Mouse (Mus musculus) ovary, postnatal 36 days (tissue): ENCODE measurements around the gene Celf5.
A peak's percentile ranks its signal among the peaks of the same experiment; 100 is the strongest.
"Not testable (repeated sequence)": the region's sequence is repeated elsewhere in the genome, so short reads cannot be mapped to it uniquely, and the experiment has no call there.

Experiments
- DNase-seq: peaks from one replicate; pipeline ENCODE4 v3.0.0; 2022; ENCODE audit warnings: low spot score, mixed read lengths

Celf5 gene

DNA sequence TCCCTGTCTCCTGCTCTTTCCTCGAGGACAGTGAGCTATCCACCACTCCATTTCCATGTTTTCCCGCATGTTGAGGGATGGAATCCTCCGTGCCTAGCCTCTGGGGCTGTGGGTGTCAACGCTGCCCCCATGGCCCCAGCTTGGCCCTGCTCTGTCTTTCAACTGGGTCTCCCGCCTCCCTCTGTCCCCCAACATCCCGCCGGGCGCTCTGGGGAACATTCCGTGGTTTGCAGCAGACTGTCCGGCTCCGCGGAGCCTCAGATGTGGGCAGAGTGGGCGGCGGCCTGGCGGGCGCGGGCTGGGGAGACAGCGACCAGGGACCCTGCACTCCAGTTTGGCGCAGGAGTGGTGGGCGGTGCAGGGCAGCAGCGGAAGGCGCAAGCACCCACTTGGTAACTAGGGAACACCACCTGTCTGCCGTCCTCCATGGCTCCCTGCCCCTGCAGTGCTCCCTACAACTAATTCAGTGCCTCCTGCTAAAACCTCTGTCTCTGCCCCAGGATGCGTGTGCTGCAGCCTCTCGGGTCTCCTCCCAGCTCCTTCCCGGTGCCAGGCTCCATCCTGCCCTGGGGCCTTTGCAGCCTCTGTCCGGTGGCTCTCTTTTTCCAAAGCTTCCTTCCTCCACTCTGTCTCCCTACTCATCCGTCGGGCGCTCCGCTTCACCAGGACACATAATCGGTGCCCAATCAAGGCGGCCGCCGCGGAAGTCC is 30.1 kb downstream of the Celf5 start:
- DNase-seq: no peak

DNA sequence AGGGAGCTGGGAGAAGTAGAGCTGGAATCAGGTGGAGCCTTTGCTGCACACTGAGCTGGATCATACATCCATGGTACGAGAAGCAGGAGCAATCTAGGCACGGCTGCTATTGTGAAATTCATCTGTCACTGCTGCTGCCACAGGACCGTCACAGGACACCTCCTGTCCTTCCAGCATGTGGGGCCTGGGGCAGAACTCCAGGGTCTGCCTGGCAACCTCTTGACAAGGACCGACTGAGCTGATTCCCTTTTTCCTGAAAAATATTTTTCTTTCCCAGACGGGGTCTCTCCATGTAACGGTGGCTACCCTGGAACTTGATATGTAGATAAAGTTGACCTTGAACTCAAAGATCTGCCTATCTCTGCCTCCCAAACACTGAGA is 31.2 kb downstream of the Celf5 start:
- DNase-seq: no peak

DNA sequence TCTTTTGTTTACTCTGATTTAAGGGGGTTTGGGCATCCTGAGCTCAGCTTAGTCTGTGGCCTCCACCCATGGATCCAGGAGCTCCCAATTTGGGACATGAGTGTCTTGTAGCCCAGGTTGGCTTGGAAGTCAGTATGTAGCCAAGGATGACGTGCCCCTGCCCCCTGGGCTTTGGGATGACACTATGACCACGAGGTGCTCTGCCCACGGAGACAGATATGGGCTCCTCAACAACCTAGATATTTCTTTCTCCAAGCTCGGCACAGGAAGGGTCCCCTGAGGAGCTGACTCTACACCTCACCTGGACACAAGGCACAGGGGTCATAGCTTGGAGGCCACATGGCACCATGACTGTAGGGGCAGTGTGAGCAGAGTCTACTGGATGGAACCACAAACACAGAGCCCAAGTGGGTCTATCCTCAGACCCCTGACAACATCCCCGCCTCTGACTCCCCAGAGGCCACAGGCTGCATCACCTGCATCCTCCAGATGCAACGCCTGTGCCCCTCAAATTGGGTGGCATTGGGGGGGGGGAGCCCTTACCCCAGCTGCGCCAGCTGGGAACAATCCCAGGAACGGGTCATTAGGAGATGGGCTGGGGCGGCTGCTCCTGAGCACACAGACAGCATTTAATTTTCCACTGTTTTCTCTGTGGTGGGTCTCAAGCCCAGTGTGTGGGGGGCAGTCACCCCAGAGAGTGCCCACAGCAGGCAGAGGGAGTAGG is 31.7 kb downstream of the Celf5 start:
- peak; percentile 2 for DNase-seq

DNA sequence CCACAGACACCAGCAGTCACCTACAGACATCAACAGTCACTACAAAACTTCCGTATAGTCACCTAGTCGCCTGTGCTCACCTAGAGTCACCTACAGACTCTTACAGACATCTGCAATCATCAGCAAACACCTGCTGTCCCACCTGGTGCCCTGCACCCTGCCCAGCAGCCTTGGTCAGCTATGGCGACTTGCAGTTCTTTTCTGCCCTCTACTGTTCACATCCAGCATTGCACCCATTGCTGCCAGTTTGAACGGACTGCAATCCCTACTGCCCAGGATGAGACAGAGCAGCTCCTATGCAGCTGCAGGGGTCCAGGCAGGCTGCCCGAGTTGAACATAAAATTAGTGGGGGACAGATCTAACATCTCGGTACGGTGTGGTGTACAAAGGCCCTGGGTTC is 32.4 kb downstream of the Celf5 start:
- DNase-seq: peak; percentile 66

DNA sequence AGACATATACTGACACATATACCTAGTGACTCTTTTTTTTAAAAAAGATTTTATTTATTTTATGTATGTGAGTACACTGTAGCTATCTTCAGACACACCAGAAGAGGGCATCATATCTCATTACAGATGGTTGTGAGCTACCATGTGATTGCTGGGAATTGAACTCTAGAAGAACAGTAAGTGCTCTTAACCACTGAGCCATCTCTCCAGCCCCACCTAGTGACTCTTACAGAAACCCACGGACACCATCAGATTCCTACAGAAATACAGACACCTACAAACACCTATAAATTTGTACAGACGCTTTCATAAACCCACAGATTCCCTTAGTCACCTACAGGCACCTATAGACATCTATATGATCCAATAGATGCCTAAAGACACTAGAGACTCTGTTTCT is 37.0 kb downstream of the Celf5 start:
- DNase-seq: not testable (repeated sequence)

DNA sequence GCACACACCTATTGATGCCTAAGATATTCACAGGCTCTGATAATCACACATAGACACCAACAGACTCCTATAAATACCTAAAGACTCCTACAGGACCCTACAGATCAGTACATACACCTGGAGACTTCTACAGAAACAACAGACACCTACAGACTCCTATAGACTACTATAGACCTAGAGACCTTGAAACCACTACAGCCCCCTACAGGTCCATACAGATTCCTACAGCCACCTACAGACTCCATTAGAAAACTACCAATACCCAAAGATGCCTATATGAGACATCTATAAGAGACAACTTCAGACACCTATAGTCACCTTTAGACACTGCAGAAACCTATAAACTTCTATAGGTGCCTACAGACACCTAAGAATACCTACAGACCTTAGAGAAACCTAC is 41.5 kb downstream of the Celf5 start:
- DNase-seq: no peak

DNA sequence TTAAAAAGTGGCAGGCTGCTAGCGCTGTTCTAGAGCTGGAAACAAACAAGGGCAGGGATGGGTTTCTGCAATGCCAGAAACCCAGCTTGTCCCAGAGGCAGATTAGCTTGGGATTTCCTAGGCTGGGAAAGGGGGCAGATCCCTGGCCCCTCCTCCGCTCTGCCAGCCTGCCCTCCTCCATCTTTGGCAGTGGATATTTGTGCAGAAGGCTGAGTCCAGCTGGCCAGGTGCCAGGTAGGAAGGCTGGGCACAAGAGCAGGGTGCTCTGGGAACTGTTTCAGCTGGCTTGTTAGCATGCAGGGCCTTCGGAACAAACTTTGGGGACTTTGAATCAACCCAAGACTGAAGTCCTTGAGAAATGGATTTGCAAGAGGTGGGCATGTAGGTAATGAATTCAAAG is 47.1 kb downstream of the Celf5 start:
- peak; percentile 81 for DNase-seq

DNA sequence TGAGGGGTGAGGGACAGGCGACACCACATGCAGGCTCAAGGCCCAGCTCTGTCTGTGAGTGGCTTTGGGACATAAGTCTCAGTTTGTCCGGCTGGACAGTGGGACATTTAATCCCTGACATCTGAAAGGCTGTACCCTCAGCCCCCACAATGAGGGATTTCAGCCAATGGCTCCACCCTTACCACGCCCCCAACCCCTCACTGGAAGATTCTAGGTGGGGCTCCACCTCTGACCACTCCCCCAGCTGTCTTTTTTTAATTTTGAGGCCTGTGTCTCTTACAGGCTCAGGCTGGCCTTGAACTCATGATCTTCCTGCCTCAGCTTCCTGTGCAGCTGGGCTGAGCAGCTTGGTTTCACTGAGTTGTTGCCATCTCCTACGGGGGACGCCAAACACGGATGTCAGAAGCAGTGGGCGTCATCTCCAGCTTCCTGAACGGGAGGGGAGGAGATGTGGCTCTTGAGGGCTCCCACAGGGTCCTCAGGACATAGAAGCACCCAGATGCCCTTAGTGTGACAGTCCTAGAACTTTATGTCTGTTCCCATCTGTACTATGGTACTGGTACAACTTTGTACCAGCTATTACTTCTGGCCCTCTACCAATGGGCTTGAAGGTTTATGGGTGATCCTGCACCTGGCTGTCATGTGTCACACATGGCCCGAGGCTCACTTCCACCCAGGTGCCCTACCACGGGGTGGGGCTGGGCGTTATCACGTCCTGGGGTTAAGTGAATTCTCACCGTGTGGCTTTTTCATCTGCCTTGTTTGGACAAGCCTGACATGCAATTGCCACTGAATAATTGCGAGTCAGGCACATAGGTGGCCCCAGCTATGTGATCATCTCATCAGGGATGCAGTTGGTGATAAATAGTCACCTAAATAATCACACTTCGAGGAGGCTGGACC is 47.9 kb downstream of the Celf5 start:
- DNase-seq: peak; percentile 17

DNA sequence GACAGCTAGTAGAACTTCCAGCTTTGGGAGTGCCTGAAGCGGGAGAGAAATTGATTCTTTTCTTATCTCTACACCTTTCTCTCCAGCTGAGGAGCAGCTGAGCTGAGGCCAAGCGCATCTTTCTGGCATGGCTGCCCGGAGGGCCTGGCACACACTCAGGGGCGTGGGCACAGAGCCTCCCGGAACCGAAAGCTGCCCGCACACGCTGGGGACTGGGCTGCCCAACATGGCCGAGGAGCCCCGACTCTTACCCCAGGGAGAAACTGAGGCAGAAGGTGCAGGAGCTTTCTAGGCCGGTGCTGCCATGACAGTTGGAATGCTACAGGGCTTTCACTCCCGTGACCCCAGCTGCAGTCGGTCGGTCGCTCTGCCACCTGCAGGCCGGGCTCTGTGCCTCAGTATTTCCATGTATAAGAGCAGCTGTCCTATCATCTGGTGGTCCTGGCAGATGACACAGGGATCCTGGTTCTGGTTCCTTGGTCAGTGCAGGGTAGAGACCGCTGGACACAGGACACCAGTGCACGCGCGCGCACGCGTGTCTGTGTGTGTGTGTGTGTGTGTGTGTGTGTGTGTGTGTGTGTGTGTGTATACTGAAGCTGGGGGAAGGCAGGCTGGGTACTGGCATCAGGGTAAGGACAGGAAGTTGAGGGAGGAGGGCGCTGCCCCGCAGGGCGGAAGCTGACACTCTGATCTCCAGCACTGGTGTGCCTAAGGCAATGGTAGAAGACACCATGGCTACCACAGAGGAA is 48.8 kb downstream of the Celf5 start:
- peak; percentile 37 for DNase-seq

DNA sequence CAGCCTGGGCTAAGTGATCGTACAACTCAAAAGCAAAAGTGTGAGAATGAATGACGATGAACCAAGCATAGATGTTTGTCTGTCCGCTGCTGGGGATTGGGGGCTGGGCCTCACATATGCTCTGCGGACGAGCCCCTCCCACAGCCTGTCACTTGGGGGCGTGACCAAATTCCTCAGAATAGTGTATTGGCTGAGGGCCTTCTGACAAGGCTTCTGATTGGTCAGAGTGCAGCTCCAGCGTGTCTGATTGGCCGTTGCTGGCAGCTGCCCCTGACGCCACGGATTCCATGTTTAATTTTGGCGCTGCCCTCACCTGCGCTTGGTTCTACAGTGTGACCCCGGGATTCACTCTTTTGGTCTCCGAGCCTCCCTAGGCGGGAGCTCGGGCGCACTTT is 49.6 kb downstream of the Celf5 start:
- peak; percentile 87 for DNase-seq

DNA sequence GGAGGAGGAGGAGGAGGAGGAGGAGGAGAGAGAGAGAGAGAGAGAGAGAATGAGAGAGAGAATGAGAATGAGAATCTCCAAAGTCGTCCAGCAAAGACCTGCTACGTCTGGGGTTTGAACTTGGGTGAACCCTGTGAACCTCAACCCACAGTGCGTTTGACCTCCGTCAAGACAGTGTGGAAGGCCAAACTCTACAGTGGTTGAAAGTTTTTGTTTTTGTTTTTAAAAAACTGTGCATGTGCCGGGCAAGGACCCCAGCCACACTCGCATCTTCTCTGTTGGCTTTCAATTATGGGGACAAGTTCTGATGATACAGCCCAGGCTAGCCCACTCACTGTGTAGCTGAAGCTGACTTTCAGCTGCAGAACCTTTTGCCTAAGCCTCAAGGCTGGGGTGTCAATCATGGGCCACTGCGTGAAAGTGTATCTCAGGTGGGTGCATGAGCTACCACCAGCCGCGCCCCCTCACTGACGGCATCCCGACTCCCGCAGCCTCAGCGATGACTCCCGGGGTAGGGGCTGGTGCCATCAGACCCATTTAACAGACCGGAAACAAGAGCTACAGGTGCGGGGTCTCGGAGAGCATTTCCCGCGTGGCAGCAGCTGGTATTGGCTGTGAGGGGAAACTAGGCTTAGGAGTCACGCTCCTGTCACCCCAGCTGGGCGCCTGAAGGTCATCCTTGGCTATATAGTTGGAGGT is 50.2 kb downstream of the Celf5 start:
- no peak for DNase-seq

DNA sequence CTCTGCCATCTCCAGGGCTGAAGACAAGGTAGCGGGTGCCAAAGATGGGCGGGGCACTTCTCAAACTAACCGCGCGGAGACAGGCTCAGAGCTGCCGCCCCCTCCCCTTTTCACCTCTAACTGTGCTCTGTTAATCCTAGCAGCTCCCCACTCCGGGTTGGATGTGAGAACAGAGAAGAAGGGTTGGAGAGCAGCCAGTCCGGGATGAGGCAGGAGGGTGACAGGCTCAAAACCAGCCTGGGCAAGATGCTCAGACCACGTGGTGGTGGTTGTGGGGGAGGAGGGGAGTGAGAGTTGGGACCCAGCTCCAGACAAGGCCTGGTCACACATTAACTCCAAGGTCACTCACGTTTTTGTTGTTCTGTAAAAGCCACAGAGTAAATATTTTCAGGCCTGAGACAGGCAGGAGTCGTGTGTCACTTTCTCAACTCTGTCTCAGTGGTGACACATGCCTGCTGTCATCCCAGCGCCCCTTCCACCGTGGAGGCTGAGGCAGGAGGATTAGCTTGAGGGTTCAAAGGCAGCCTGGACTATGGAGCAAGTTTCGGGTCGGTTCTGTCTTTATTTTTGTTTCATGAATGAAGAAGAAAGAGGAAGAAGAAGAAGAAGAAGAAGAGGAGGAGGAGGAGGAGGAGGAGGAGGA is 50.9 kb downstream of the Celf5 start:
- DNase-seq: peak; percentile 34

DNA sequence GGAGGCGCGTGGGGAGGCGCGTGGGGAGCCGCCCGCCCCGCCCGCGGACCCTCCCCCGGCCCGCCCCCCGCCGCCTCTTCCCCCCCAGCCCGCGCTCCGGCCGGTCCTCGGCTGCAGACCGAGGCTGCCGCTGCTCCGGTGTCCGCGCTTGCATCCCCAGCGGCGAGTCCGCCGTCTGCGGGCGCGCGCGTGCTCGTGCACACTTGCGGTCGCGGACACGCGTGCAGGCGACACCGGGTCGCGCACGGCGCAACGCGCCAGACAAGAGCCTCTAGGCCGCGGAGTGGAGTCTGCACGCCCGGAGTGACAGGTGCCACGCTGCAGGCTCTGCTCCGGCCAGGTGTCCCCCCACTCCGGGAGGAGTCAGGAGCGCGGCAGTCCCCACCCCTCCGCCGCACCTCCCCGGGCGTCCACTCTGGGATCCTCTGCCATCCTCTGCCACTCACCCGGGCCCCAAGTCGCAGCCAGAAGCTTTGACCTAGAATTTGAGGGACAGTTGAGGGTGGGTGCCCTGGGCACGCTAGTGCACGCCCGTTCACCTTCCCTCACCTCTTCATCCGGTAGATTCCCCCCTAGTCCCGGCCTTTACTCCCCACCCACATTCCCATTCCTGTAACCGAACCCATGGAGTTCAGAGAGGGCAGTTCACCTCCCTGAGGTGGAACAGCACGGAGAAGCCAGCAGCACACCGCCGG is 51.5 kb downstream of the Celf5 start:
- peak; percentile 65 for DNase-seq

DNA sequence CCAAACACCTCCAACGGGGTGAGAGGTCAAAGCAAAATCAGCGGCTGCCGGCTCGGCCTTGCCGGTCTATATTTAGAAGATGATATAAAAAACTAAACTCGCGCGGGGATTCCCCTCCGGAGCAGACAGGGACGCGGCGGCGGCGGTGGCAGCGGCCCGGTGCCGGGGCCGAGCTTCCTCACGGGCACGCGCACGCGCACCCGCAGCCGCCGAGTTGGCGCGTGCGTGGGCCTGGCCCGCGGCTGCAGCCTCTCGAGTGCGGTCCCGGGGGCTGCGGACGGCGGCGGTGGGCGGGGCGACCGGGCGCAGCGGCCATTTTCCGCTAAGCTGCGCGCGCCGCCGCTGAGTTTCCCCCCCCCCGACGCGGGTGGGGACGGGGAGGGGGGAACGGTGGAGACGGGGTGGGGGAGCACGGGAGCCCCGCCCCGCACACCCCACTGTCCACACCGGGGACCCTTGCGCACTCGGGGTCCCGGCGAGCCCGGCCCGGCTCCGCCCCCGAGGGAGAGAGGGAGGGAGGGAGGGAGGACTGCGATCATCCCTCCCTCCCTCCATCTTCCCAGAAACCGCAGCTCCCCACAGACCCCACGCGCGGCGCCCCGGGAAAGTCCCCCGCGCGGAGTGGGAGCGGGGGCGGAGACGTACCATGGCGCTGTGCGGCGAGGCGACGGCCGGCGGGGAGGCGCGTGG is 52.2 kb downstream of the Celf5 start:
- DNase-seq: peak; percentile 86

DNA sequence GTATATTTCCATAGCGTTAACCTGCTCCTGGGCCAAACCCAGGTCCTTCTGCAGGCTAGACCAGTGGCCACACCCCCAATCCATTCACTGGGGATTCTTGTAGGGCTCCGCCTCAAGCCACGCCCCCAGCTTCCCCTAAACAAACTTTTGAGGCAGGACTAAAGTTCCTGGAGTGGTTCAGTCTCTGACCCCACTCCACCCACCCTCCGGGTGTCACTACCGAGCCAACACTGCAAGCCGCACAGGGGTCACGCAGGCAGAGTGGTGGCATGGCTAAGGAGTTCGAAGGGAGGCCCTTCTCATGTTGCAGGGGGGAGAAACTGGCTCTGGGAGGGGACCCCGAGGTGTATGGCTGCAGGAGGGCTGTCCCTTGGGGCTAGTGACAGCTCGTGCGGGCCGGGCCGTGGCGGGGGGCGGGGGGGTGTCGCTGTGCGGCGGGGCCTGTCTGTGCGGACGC is 52.9 kb downstream of the Celf5 start:
- peak; percentile 81 for DNase-seq

DNA sequence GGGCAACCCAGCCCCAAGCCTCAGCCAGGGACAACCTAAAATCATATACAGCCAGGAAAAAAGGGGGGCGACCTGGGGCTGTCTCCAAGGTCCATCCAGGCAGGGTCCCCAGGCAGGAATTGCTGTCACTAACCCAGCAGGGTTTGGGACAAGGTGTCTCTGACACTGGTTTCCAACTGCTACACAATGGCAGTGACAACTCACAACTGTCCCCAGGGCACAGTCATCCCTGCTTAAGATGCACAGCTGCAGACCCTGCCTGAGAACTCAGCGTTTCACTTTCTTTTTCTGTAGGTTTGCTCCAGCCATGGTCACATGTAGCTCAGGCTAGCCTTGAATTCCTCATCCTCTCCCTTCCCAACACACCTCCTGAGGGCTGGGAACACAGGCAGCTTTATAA is 53.4 kb downstream of the Celf5 start:
- DNase-seq: peak; percentile 4

DNA sequence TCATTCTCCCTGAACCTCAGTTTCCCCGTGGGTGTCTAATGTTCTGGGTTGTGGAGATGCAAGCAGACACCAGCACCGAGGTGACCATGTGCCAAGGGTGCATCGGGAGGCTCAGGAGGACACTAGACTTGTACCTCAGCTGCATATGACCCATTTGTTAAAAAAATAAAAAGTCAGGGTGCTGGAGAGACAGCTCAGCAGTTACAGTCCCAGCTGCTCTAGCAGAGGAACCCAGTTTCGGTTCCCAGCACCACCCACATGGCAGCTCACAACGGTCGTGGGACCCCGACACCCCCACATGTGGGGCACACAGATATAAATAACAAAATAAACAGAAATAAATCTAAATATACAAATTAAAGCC is 54.0 kb downstream of the Celf5 start:
- DNase-seq: peak; percentile 3

DNA sequence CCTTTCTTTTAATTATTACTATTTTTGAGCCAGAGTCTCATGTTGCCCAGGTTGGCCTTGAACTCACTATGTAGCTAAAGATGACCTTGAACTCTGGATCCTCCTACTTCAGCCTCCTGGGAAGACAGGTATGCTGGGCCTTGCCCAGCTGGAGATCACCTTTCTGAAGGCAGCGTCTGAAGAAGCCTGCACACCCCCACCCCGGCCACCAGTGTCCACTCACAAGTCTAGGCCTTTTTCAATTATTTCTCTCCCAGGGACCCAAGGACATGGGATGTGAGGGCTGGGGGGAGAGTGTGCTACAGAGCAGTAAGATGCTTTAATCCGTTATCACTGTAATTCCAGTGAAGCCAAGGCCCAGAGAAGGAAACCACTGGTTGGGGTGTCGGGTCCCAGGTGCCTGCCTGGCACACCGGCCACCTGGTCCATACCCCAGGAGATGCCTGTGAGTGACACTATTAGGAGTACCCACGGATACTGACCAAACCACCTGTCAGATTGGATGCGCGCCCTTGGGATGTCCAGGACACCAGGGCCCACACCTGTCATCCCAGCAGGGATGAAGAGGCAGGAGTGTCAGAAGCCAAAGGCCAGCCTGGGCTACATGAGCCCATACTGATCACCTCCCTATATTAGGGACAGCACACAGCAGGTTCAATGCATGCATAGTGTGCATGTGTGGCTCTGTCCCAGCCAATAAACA is 54.6 kb downstream of the Celf5 start:
- DNase-seq: peak; percentile 6

DNA sequence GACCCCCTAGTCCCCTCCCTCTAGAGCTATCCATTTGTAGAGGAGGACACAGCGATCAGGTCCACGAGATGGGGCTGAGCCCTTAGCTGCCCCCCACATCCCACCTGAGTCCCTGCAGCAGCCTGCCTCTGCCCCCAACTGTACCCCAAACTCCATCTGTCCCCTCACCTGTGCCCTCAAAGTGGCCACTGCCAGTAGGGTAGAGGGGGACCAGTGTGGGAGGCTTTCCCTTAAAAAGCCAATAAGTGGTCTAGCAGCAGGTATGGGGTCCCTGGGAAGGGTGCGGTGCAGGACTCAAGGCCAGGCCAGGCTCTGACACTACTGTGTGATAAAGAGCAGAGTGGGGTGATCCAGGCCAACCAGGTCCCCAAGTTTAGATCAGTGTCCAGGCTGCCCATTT is 55.2 kb downstream of the Celf5 start:
- DNase-seq: no peak
